Mouse (Mus musculus) liver, embryonic 14.5 days (tissue): ENCODE results near the gene Cyp46a1. TPM values are rescaled to one million over a fixed set of nuclear protein-coding genes. Genes with fewer than 3 reads are reported as not detected.

ENCODE experiments used
- ATAC-seq: fragments of 200-750 bp; cut with Nextera tagmentation; 2 replicates; pipeline ENCODE4 v1.8.0; 2017; ENCODE audit warnings: moderate number of reproducible peaks, mild to moderate bottlenecking, moderate library complexity; ENCODE audit not compliant: insufficient read depth
- DNase-seq, 3 experiments: peaks; one replicate each; pipeline ENCODE4 v3.0.0-alpha.2; 2012 to 2013; ENCODE audit warnings: low read depth in 3 of 3, low spot score in 3 of 3
- H3K27ac ChIP-seq: fragments of 300-500 bp; sonication (generic); 2 replicates; pipeline ENCODE4 v1.5.1; 2014; ENCODE audit warnings: moderate library complexity, mild to moderate bottlenecking, control low read depth, inconsistent platforms
- H3K27me3 ChIP-seq: fragments of 300-500 bp; sonication (generic); 2 replicates; pipeline ENCODE4 v1.6.1; 2014; ENCODE audit warnings: mild to moderate bottlenecking, low read length, moderate library complexity; ENCODE audit not compliant: control insufficient read depth, insufficient read depth
- H3K36me3 ChIP-seq: fragments of 300-500 bp; sonication (generic); replicated peaks from 2 replicates; pipeline ENCODE4 v1.6.1; 2014; ENCODE audit warnings: low read depth; ENCODE audit not compliant: control insufficient read depth, insufficient read depth
- H3K4me1 ChIP-seq, 2 experiments: fragments of 200-500 bp in 1 of 2; fragments of 300-500 bp in 1 of 2; sonication (generic) in 1 of 2; replicated peaks; 2 replicates each; pipeline ENCODE4 v1.6.1; 2012 to 2014; ENCODE audit warnings: antibody characterized with exemption in 1 of 2, inconsistent platforms in 1 of 2, low read length in 1 of 2; ENCODE audit not compliant: control insufficient read depth in 2 of 2, insufficient read depth in 2 of 2
- H3K4me2 ChIP-seq: fragments of 300-500 bp; sonication (generic); 2 replicates; pipeline ENCODE4 v1.6.1; 2014; ENCODE audit warnings: low read depth, mild to moderate bottlenecking, control low read depth, moderate library complexity
- H3K4me3 ChIP-seq, 2 experiments: fragments of 200-500 bp in 1 of 2; fragments of 300-500 bp in 1 of 2; sonication (generic) in 1 of 2; 2 replicates each; pipeline ENCODE4 v1.5.1; 2012 to 2014; ENCODE audit warnings: low read depth in 2 of 2, low read length in 2 of 2, mild to moderate bottlenecking in 2 of 2, control low read depth in 1 of 2, inconsistent platforms in 1 of 2, moderate library complexity in 1 of 2; ENCODE audit not compliant: insufficient read depth in 1 of 2
- H3K9ac ChIP-seq: fragments of 300-500 bp; sonication (generic); replicated peaks from 2 replicates; pipeline ENCODE4 v1.6.1; 2014; ENCODE audit warnings: mild to moderate bottlenecking, control low read depth, moderate library complexity
- H3K9me3 ChIP-seq: fragments of 300-500 bp; sonication (generic); 2 replicates; pipeline ENCODE4 v1.6.1; 2016; ENCODE audit warnings: low read length, mixed read lengths; ENCODE audit not compliant: control insufficient read depth
- CTCF ChIP-seq: IDR thresholded peaks from 2 replicates; pipeline ENCODE4 v1.5.1; 2016; ENCODE audit warnings: antibody characterized with exemption, low read depth, control low read depth
- EP300 ChIP-seq: IDR thresholded peaks from 2 replicates; pipeline ENCODE4 v1.6.1; 2016; ENCODE audit warnings: antibody characterized with exemption, low read depth
- WGBS: fragments of 180-500 bp; shearing (Covaris S2); extraction: QIAGEN DNeasy Blood & Tissue Kit; methylation state at CpG from one replicate; pipeline ENCODE4 v1.1.7; 2014; ENCODE audit not compliant: insufficient replicate concordance; 5-methylcytosine and 5-hydroxymethylcytosine counted together
- polyA plus RNA-seq, 2 experiments: library from polyadenylated mRNA; depleted of rRNA in 1 of 2; stranded (reverse) in 1 of 2; unstranded in 1 of 2; fragments of >200 nt; fragmentation: Nextera tagmentation in 1 of 2; extraction: Ambion mirVana in 1 of 2; gene quantifications; 2 replicates each; pipeline versions ENCODE4 v1.2.1 to v1.2.3; 2012 to 2014

Cyp46a1 gene
- polyA plus RNA-seq, 2 experiments, result 0.11 to 0.52 TPM

GRCm38 (mm10) chr12:108409100-108409499 is 74.9 kb downstream of the Cyp46a1 start:
- no peak for ATAC-seq
- H3K27ac ChIP-seq, result no peak overlapping the region
- H3K9ac ChIP-seq, result no peak overlapping the region
- WGBS, result 49% methylated on average over 5 of the region's 5 CpGs
- H3K4me3 ChIP-seq, result no peak overlapping the region
- H3K36me3 ChIP-seq, result no peaks in the 10 kb centered on the region
- H3K9me3 ChIP-seq, result no peaks in the 10 kb centered on the region
- no peak overlapping the region for H3K4me2 ChIP-seq
- no peaks in the 10 kb centered on the region for H3K4me1 ChIP-seq
- no peaks in the 10 kb centered on the region for H3K27me3 ChIP-seq
- DNase-seq, result no peak
- TF ChIP-seq EP300 (no peak), CTCF (no peak)

GRCm38 (mm10) chr12:108410416-108411208 is 76.4 kb downstream of the Cyp46a1 start:
- DNase-seq (no peak), ATAC-seq (no peak)
- Histone ChIP-seq H3K4me1 (no peaks in the 10 kb centered on the region), H3K9ac (no peak overlapping the region), H3K36me3 (no peaks in the 10 kb centered on the region), H3K27ac (no peak overlapping the region), H3K4me2 (no peak overlapping the region), H3K4me3 (no peak overlapping the region), H3K27me3 (no peaks in the 10 kb centered on the region), H3K9me3 (no peaks in the 10 kb centered on the region)
- WGBS, result 52% methylated on average over 14 of the region's 14 CpGs
- TF ChIP-seq CTCF (no peak), EP300 (no peak)

Other genes starting within 250 kb of the Cyp46a1 start
- 15.2 and 26.8 TPM in 2 replicates for gene Setd3, start 155.1 kb upstream of the Cyp46a1 start, polyA plus RNA-seq (2012; rRNA removed)
- gene Setd3, start 155.1 kb upstream of the Cyp46a1 start, polyA plus RNA-seq (2014; fragmentation: Nextera tagmentation; extraction: Ambion mirVana), result 43.4 and 46.2 TPM in 2 replicates
- 9.2 and 10.4 TPM in 2 replicates for gene Ccnk, start 154.8 kb upstream of the Cyp46a1 start, polyA plus RNA-seq (2012; rRNA removed)
- 3.9 and 4.0 TPM in 2 replicates for gene Ccnk, start 154.8 kb upstream of the Cyp46a1 start, polyA plus RNA-seq (2014; fragmentation: Nextera tagmentation; extraction: Ambion mirVana)
- 1.8 TPM in 2 replicates for gene Ccdc85c, start 59.0 kb upstream of the Cyp46a1 start, polyA plus RNA-seq (2012; rRNA removed)
- gene Ccdc85c, start 59.0 kb upstream of the Cyp46a1 start, polyA plus RNA-seq (2014; fragmentation: Nextera tagmentation; extraction: Ambion mirVana), result 1.8 TPM in 2 replicates
- gene Hhipl1, start 28.1 kb upstream of the Cyp46a1 start, polyA plus RNA-seq (2012; rRNA removed), result 0.02 and 0.03 TPM in 2 replicates
- not detected in 2 replicates for gene Hhipl1, start 28.1 kb upstream of the Cyp46a1 start, polyA plus RNA-seq (2014; fragmentation: Nextera tagmentation; extraction: Ambion mirVana)
- gene Eml1, start 36.6 kb downstream of the Cyp46a1 start, polyA plus RNA-seq (2012; rRNA removed), result 1.8 and 2.5 TPM in 2 replicates
- 3.3 and 4.1 TPM in 2 replicates for gene Eml1, start 36.6 kb downstream of the Cyp46a1 start, polyA plus RNA-seq (2014; fragmentation: Nextera tagmentation; extraction: Ambion mirVana)
- gene Evl, start 220.3 kb downstream of the Cyp46a1 start, polyA plus RNA-seq (2012; rRNA removed), result 10.3 and 15.9 TPM in 2 replicates
- gene Evl, start 220.3 kb downstream of the Cyp46a1 start, polyA plus RNA-seq (2014; fragmentation: Nextera tagmentation; extraction: Ambion mirVana), result 7.0 and 7.1 TPM in 2 replicates